Mouse (Mus musculus) gastrocnemius, postnatal 10 days (tissue): Measurements from ENCODE around the gene Arhgap15. TPM values are rescaled to one million over a fixed set of nuclear protein-coding genes. Genes with fewer than 3 reads are reported as not detected.

Experiments used
- DNase-seq: peaks from one replicate; pipeline ENCODE4 v3.0.0; 2021; ENCODE audit warnings: mixed read lengths
- total RNA-seq, 2 experiments: library from RNA; stranded (reverse); gene quantifications; 2 replicates each; pipeline ENCODE4 v1.2.3; 2021

The Arhgap15 gene
- total RNA-seq, 2 experiments from 2014 or later = 0.72 to 1.1 TPM

GRCm38 (mm10) chr2:44039522-44040203, 291.0 kb downstream of the Arhgap15 start:
- no peak for DNase-seq

GRCm38 (mm10) chr2:44044088-44044487, 295.5 kb downstream of the Arhgap15 start:
- DNase-seq = no peak

GRCm38 (mm10) chr2:44044634-44045033, 296.0 kb downstream of the Arhgap15 start:
- no peak for DNase-seq

- no peak for DNase-seq
These were observed 296.6 kb downstream of the Arhgap15 start for GRCm38 (mm10) chr2:44045231-44045630.

GRCm38 (mm10) chr2:44060306-44060705, 311.7 kb downstream of the Arhgap15 start:
- no peak for DNase-seq

- DNase-seq = no peak
These were observed 312.1 kb downstream of the Arhgap15 start for GRCm38 (mm10) chr2:44060716-44061115.

- DNase-seq = no peak
These were observed 316.4 kb downstream of the Arhgap15 start for GRCm38 (mm10) chr2:44065067-44065466.

GRCm38 (mm10) chr2:44068151-44068840, 319.7 kb downstream of the Arhgap15 start:
- DNase-seq = peak; percentile 12

- peak; percentile 13 for DNase-seq
These were observed 320.3 kb downstream of the Arhgap15 start for GRCm38 (mm10) chr2:44068906-44069305.

- DNase-seq = no peak
These were observed 327.9 kb downstream of the Arhgap15 start for GRCm38 (mm10) chr2:44076570-44076969.

GRCm38 (mm10) chr2:44080530-44080929, 331.9 kb downstream of the Arhgap15 start:
- no peak for DNase-seq

GRCm38 (mm10) chr2:44081241-44081640, 332.6 kb downstream of the Arhgap15 start:
- DNase-seq = no peak

- DNase-seq = no peak
These were observed 335.8 kb downstream of the Arhgap15 start for GRCm38 (mm10) chr2:44084471-44084870.

- no peak for DNase-seq
These were observed 337.9 kb downstream of the Arhgap15 start for GRCm38 (mm10) chr2:44086403-44087056.

- DNase-seq = no peak
These were observed 349.9 kb downstream of the Arhgap15 start for GRCm38 (mm10) chr2:44098552-44098951.

GRCm38 (mm10) chr2:44102351-44102750, 353.7 kb downstream of the Arhgap15 start:
- no peak for DNase-seq

GRCm38 (mm10) chr2:44103321-44103720, 354.7 kb downstream of the Arhgap15 start:
- DNase-seq = peak; percentile 9

- DNase-seq = peak; percentile 37
These were observed 355.1 kb downstream of the Arhgap15 start for GRCm38 (mm10) chr2:44103742-44104141.

GRCm38 (mm10) chr2:44104282-44105197, 355.9 kb downstream of the Arhgap15 start:
- DNase-seq = peak; percentile 58

- DNase-seq = no peak
These were observed 356.6 kb downstream of the Arhgap15 start for GRCm38 (mm10) chr2:44105198-44105555.

GRCm38 (mm10) chr2:44106359-44106758, 357.7 kb downstream of the Arhgap15 start:
- no peak for DNase-seq

- no peak for DNase-seq
These were observed 362.7 kb downstream of the Arhgap15 start for GRCm38 (mm10) chr2:44111276-44111675.
